Mouse (Mus musculus): ENCODE data around the gene Dok3.

DNA sequence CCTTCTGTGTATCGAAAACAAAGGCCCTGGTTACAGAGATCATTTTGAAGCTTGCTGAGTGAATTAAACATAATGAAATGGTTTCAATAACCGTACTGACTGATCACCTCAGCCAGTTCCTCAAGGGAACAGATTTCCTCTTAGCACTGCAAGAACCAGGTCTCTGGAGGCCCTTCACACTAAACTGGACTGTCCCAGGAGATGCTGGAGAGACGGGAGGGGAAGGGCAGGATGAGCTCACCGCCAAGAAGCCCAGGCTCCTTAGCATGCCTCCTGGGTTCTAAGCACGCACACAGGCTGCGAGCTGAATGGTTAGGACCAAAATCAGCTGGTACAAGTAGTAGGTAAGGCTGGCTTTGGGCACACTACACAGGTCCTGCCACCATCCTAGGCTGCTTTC is 37.9 kb upstream of the Dok3 start:
- no peak for TF ChIP-seq CTCF (IDR thresholded peaks at IDR 0.05; ENCODE audit: low read depth)
- no peak for TF ChIP-seq EP300 (IDR thresholded peaks at IDR 0.05; ENCODE audit: low read depth)

Data from liver, postnatal 0 days (tissue).